Mouse (Mus musculus) brown adipose tissue, adult 24 weeks (tissue): ENCODE results near the gene Gm27021. TPM values are rescaled to one million over a fixed set of nuclear protein-coding genes. Genes with fewer than 3 reads are reported as not detected.

ENCODE experiments used
- H3K27ac ChIP-seq: fragments of 200-500 bp; replicated peaks from 2 replicates; pipeline ENCODE4 v1.5.1; 2012; ENCODE audit warnings: low read depth, mild to moderate bottlenecking, low read length
- H3K4me1 ChIP-seq: fragments of 200-500 bp; 2 replicates; pipeline ENCODE4 v1.6.1; 2012; ENCODE audit warnings: low read length, mixed read lengths; ENCODE audit not compliant: control insufficient read depth, insufficient read depth, insufficient read length
- H3K4me3 ChIP-seq: fragments of 200-500 bp; 2 replicates; pipeline ENCODE4 v1.5.1; 2012; ENCODE audit warnings: low read depth, mild to moderate bottlenecking, low read length, moderate library complexity; ENCODE audit not compliant: insufficient read depth
- polyA plus RNA-seq: library from polyadenylated mRNA; stranded (reverse); fragments of >200 nt; gene quantifications from 2 replicates; pipeline ENCODE4 v1.2.4, GENCODE M21; 2012; ENCODE audit not compliant: missing spikeins, insufficient read depth, insufficient read length

Gm27021 gene
- polyA plus RNA-seq, 1 experiment: not detected

DNA sequence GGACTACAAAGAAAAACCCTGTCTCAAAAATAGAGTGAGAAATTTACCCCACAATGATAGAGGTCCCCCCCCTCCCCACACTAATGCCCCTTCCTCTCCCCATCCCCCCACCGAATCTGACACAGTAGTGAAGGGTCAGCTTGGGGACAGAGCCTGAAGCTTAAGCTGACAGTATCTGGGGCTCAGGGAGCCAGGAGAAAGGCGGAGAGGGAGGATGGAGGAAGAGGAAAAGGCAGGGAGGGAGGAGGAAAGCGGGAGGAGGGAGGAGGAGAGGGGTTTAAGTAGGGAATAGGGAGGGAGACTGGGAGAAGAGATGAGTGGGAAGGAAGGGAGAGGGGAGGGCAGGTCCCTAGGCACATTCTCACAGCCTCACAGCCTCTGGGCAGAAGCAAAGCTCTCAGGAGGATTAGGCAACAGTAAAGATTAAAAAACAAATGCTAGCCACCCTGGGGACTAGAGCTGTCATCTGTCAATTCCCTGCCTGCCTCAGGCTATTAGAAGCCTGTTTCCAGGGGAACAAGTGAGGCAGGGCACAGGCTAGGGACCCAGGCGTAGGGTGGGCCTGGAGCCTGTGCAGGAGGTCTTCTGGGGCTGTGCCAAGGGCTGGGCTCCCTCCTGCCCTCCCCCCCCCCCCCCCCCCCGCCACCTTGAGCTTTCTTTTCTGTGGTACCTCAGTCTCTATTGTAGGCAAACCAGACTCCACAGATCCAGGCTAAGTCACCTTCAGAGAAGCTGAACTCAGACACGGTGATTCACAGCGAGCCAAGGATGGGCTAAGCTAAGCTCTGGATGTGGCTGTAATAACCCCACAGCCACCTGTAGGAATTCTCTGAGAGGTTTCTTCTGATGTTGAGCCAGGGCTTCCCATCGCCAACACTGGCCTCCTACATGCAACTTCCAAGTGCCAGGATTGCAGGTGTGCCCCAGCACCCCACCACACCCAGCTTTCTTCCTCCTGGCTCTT, 50.9 kb downstream of the Gm27021 start:
- no peak overlapping the region for H3K27ac ChIP-seq
- peaks cover 15% of the 10 kb centered on the region for H3K4me1 ChIP-seq
- H3K4me3 ChIP-seq: no peak overlapping the region

DNA sequence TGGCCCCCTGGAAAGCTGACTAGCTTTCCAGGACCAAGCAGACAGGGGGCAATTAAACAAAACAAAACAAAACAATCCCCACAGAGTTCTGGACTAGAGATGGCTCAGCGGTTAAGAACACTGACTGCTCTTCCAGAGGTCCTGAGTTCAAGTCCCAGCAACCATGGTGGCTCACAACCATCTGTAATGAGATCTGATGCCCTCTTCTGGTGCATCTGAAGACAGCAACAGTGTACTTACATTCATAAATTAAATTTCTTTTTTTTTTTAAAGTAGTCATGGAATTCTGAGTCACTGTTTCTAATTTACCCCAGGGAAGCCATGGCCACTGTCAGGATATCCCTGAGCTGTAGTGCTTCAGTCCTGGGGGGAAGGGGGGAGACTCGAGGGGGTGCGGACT, 53.4 kb downstream of the Gm27021 start:
- H3K4me3 ChIP-seq: no peak overlapping the region
- peaks cover 5% of the 10 kb centered on the region for H3K4me1 ChIP-seq
- H3K27ac ChIP-seq: no peak overlapping the region

DNA sequence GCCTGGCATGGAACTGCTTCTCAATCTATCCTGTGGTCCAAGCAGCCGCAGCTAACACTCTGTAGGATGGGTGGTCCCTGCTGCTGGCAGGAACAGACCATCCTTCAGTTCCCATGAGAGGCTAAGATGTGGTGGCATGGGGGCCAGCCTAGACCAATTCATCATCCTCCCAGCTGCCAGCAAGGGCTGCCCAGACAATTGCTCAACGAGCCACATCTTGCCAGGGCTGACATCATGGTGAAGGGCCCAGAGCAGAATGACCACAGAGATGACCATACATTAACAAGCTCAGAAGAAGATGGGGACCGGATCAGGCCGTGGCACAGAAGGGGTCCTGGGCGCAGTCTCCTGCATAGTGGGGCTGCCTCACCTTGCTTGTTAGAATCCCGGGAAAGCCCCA, 57.1 kb downstream of the Gm27021 start:
- H3K27ac ChIP-seq: no peak overlapping the region
- no peaks in the 10 kb centered on the region; the same call in 1 of the 2 replicates for H3K4me1 ChIP-seq
- no peak overlapping the region for H3K4me3 ChIP-seq

DNA sequence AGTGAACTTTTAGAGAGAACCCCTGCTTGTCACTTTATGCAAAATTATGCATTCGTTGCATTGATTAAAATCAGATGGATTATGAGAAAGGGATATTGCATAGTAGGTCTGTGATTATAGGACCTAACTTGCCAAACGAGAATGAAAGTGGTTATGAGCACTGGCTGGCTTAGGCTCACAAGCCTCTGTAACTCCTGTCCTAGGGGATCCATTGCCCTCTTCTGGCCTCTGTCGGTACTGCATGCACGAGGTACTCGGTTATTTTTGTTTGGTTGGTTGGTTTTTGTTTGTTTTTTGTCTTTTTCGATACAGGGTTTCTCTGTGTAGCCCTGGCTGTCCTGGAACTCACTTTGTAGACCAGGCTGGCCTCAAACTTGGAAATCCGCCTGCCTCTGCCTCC, 60.0 kb downstream of the Gm27021 start:
- Histone ChIP-seq H3K4me1 (no peaks in the 10 kb centered on the region; the same call in 1 of the 2 replicates), H3K4me3 (no peak overlapping the region)

DNA sequence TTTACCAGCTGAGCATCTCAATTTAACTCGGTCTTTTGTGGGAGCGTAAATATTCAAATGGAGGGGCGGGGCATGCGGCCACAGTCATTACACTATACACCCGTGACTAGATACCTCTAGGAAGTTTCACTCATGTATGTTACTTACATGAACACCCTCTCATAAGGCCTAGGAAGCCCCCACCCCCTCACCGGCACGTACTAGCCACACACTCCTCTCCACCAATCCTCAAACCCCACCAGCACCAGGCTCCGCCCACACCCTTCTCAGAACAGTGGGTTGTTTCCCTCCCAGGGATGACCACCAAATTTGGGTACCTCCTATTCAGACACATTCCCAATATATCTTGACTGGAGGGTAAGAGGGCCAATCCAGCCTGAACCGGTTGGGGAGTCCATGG, 60.4 kb downstream of the Gm27021 start:
- H3K4me1 ChIP-seq: no peaks in the 10 kb centered on the region; the same call in 1 of the 2 replicates
- no peak overlapping the region for H3K4me3 ChIP-seq
- no peak overlapping the region for H3K27ac ChIP-seq

More for the DNA sequence above, 60.0 kb downstream of the Gm27021 start:
- no peak overlapping the region for H3K27ac ChIP-seq

DNA sequence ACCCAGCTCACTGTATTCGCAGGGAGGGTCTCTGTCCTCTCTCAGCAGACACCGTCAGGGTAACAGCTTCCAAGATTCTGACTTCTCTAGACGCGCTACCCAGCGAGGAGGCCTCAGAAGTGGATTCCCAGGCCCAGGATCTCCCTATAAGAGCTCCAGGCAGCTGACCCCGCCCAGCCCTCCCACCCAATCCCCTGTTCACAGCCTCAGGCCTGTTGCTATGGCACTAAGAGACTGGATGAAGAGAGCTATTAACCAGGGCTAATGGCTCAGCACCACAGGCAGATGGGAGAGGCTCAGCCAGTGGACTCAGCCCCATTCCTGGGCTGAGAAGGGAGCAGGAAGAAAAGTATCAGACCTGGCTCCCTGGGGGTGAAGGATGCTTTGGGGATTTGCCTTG, 65.2 kb downstream of the Gm27021 start:
- no peak overlapping the region for H3K4me3 ChIP-seq

DNA sequence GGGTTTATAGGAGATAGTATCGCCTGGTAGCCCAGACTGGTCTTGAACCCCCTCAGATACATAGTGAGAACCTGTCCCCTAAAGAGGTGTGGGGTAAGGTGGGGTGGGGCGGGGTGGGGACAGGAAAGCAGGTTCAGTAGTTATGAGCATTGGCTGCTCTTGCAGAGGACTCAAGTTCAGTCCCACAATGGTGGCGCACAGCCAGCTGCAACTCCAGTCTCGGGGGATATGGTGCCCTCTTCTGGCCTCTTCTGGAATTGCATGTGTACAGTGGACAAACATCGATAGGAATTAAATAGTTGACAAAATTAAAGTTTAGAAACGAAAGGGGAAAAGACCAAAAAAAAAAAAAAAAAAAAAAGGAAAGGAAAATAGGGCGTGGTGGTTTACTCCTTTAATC, 68.4 kb downstream of the Gm27021 start:
- Histone ChIP-seq H3K4me1 (no peaks in the 10 kb centered on the region), H3K27ac (no peak overlapping the region), H3K4me3 (no peak overlapping the region)

More for the DNA sequence above, 65.2 kb downstream of the Gm27021 start:
- Histone ChIP-seq H3K4me1 (no peaks in the 10 kb centered on the region), H3K27ac (no peak overlapping the region)

DNA sequence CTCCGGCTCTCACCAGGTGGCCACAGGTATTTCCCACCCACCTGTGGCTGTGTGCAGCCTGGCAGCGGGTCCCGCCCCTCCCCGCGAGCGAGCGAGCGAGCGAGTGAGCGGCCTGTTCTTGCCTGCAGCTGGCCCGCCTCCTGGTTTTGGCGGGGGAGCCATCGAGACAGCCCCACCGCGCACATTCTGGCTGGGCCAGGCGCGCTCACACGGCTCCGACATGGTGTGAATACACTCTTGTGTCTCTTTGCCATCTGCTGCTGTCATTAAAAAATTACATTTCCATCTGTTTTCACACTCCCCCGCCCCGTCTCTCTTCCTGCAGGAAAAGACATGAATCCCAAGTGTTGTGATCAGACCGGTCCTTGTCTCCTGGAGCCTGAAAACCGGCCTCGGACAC, 69.3 kb downstream of the Gm27021 start:
- H3K4me3 ChIP-seq: no peak overlapping the region
- no peaks in the 10 kb centered on the region for H3K4me1 ChIP-seq
- no peak overlapping the region for H3K27ac ChIP-seq

DNA sequence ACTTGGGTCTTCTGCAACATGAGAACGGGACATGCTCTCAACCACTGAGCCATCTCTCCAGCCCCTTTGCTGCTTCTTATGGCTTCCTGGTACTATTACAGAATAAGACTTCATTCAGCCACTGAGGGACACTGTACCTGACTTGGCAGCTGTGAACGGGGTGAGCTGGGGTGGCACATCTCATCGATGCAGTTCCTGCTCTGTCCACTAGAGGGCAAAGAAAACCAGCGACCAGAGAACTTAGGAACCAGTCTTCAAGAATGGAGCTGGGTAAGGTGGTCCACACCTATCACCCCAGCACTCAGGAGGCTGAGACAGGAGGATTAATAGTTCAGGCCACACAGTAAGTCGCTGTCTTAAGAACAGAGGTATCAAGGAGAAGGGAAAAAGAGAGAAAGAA, 71.9 kb downstream of the Gm27021 start:
- Histone ChIP-seq H3K27ac (no peak overlapping the region), H3K4me1 (no peaks in the 10 kb centered on the region), H3K4me3 (no peak overlapping the region)

DNA sequence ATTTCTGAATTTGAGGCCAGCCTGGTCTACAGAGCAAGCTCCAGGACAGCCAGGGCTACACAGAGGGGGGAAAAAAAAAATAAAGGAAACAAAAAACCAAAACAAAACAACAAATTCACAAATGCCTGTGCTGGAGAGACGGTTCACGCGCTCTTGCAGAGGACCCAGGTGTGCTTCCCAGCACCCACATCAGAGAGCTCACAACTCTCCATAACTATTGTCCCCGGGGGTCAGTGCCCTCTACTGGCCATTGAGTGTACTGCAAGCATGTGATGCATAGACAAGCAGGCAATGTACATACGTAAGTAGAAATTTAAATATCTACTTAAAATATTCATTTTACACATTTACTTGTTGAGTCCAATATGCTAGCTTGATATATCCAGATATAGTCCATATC, 73.3 kb downstream of the Gm27021 start:
- no peaks in the 10 kb centered on the region for H3K4me1 ChIP-seq
- H3K4me3 ChIP-seq: no peak overlapping the region
- no peak overlapping the region for H3K27ac ChIP-seq

DNA sequence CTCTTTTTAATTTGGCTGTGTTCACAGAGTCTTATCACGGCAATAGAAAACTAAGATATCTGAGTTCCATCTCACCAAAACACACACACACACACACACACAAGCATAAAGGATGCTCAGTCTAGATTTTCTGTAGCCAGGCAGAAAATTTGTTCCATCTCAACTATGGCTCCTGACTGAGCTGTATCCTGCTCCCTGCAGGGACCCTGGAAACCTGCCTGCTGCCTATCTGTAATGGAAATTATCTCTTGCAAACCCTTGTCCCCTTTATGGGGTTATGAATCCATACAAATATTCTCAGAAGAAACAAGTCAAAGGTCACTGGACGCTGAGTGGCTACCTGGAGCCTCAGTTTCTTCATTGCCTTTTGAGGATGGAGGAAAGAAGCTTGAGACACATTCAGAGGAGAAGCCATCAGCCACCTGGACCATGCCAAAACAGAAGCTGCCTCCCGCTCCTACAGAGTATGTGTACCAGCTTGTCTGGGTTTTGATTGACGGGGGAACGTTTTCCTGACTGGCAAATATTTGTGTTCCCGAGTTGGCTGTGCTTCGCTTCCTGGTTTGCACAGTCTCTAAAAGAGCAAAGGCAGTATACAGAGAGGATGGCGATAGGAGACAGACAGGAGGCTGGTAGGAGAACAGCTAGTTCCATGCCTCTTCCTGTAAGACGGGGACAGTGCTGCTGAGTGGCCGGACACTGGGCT, 76.1 kb downstream of the Gm27021 start:
- H3K4me3 ChIP-seq: no peak overlapping the region
- H3K4me1 ChIP-seq: no peaks in the 10 kb centered on the region
- H3K27ac ChIP-seq: no peak overlapping the region

DNA sequence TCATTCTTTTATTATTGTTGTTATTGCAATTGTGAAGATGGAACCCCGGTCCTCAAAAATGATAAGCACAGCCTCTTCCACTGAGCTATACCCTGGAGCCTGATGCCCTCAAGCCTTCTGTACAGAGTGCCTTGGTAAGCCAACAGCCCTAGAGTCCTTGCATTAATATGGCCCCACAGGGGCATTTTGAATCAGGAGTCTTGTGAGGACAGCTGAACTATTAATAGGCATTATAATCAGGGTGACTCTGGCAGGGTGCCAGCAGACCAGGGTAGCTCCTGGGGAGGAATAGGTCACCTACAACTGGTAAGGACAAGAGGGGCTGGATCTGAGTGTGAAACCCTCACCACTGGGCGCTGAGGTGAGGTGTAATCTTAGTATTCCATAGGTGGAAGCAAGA, 78.0 kb downstream of the Gm27021 start:
- peak overlapping the region; percentile 59; the same call in 1 of the 2 replicates for H3K4me3 ChIP-seq
- H3K27ac ChIP-seq: no peak overlapping the region
- H3K4me1 ChIP-seq: no peaks in the 10 kb centered on the region

DNA sequence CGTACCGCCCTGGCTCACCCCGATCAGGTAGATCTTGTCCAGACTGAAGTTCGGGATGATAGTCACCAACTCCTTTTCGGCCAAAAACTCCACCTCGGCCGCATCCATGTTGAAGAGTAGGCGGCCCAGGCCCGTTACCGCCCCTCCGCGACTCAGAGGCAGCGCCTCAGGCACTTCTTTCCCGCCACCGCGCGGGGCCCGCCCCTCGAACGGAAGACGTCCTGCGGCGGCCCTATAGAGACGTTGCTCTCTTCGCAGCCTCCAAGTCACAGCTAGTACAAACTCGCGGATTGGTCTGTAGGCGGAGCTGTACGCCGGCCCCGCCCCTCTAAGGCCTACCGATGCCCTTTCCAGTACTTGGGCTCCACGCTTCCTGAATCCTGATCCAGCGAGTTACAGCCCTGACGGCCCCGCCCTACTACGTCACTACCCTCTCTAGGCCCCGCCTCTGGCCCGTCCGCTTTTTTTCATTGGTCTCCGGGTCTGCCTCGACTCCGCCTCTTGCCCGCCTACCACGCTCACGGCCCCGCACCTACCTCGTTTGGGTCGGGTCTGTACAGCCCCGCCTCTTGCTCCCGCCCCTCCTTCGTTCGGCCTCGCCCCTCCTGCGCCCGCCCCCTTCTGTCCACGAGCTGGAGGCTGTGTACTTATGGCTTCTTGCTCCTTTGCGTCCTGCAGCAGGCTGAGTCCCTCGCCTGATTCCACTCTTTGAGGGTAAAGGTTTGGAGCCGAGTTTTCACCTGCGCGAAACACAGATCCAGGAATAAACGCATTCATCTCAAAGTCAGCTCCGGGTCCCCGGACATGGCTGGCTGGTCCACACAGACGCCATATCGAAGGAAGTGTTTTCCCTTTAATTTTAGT, 78.7 kb downstream of the Gm27021 start, which contains the start of gene Gins2:
Gene Gins2, minus strand, starts transcription at position 397 of the 864 bp plus-strand sequence.
- peak within 1 kb of the TSS; percentile 59 for H3K4me3 ChIP-seq
- H3K4me1 ChIP-seq: no peaks in the 10 kb centered on the region
- H3K27ac ChIP-seq: no peak within 1 kb of the TSS

DNA sequence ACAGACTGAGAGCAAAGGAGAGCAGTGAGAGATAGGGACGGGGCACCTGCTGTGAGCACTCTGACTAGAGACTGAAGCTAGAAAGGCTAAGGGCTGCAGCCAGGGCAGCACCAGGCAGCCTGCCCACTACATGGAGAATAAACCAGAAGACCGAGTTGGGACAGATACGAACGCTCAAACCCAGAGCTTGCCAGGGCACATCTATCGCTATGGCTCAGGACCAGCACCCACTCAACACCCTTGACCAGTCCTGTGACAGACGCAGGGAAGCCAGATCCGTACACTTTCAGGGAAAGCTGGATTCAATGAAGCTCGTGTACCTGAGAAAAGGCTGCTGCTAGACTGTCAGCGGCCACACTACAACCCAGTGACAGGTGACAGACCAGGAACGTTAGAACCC, 82.4 kb downstream of the Gm27021 start:
- H3K27ac ChIP-seq: no peak overlapping the region
- no peaks in the 10 kb centered on the region; the same call in 1 of the 2 replicates for H3K4me1 ChIP-seq
- no peak overlapping the region for H3K4me3 ChIP-seq

DNA sequence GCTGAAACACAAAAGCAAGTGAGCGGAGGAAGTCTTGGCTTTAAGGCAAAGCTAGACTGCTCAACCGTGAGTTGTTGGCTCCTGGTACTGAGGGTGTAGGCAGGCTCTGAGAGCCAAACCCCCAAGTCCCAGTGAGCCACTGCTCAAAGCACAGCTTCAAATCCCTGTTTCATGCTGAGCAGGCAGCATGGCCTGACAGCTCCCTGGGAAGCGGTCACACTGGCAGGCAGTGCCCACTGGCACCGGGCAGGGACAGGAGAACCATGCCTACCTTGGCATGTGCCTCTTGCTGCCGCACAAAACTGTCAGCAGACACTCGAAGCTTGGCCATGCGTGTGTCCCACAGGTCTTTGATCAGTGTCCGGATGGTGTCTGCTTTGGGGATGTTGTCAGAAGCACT, 86.1 kb downstream of the Gm27021 start:
- no peak overlapping the region for H3K4me3 ChIP-seq
- no peak overlapping the region for H3K27ac ChIP-seq
- no peaks in the 10 kb centered on the region; the same call in 1 of the 2 replicates for H3K4me1 ChIP-seq
